Mouse (Mus musculus) heart, embryonic 16.5 days (tissue): ENCODE data around the gene Kctd17. TPM values are rescaled to one million over a fixed set of nuclear protein-coding genes. Genes with fewer than 3 reads are reported as not detected.

ENCODE experiments used
- ATAC-seq: fragments of 200-750 bp; cut with Nextera tagmentation; replicated peaks from 2 replicates; pipeline ENCODE4 v1.8.0; 2017; ENCODE audit warnings: moderate number of reproducible peaks; ENCODE audit not compliant: insufficient read depth, low FRiP score; ENCODE audit errors: extremely low read depth
- H3K27ac ChIP-seq: fragments of 300-500 bp; sonication (generic); 2 replicates; pipeline ENCODE4 v1.5.1; 2014; ENCODE audit warnings: mild to moderate bottlenecking, low read length, control low read depth, moderate library complexity
- H3K27me3 ChIP-seq: fragments of 300-500 bp; sonication (generic); 2 replicates; pipeline ENCODE4 v1.6.1; 2014; ENCODE audit warnings: low read length, mixed read lengths; ENCODE audit not compliant: control insufficient read depth, insufficient read depth
- H3K36me3 ChIP-seq: fragments of 300-500 bp; sonication (generic); 2 replicates; pipeline ENCODE4 v1.6.1; 2014; ENCODE audit not compliant: control insufficient read depth, insufficient read depth
- H3K4me1 ChIP-seq: fragments of 300-500 bp; sonication (generic); 2 replicates; pipeline ENCODE4 v1.6.1; 2014; ENCODE audit warnings: low read length, mixed read lengths; ENCODE audit not compliant: control insufficient read depth, insufficient read depth
- H3K4me2 ChIP-seq: fragments of 300-500 bp; sonication (generic); 2 replicates; pipeline ENCODE4 v1.6.1; 2014; ENCODE audit warnings: low read depth, mild to moderate bottlenecking, control low read depth, low read length
- H3K4me3 ChIP-seq: fragments of 300-500 bp; sonication (generic); 2 replicates; pipeline ENCODE4 v1.5.1; 2014; ENCODE audit warnings: mild to moderate bottlenecking, control low read depth, low read length
- H3K9ac ChIP-seq: fragments of 300-500 bp; sonication (generic); 2 replicates; pipeline ENCODE4 v1.6.1; 2014; ENCODE audit warnings: low read length, control low read depth
- H3K9me3 ChIP-seq: fragments of 300-500 bp; sonication (generic); replicated peaks from 2 replicates; pipeline ENCODE4 v1.6.1; 2016; ENCODE audit warnings: low read length; ENCODE audit not compliant: control insufficient read depth
- WGBS: fragments of 180-500 bp; shearing (Covaris S2); extraction: QIAGEN DNeasy Blood & Tissue Kit; methylation state at CpG from one replicate; pipeline ENCODE4 v1.1.7; 2014; 5-methylcytosine and 5-hydroxymethylcytosine counted together
- polyA plus RNA-seq: library from polyadenylated mRNA; unstranded; fragments of >200 nt; fragmentation: Nextera tagmentation; extraction: Ambion mirVana; gene quantifications from 2 replicates; pipeline ENCODE4 v1.2.1, GENCODE M21; 2015

The Kctd17 gene
- polyA plus RNA-seq, 1 experiment from 2014 or later = 18.9 TPM

GRCm38 (mm10) chr15:78468379-78468937, 40.1 kb downstream of the Kctd17 start, which contains the start of gene Tmprss6:
Gene Tmprss6 (minus strand): TSS chr15:78468634.
- no peak within 1 kb of the TSS for H3K9ac ChIP-seq
- H3K4me2 ChIP-seq = no peak within 1 kb of the TSS
- no peak within 1 kb of the TSS for H3K4me3 ChIP-seq
- H3K27me3 ChIP-seq = peaks cover 2% of the 10 kb centered on the region; the same call in 1 of the 2 replicates
- peaks cover 13% of the 10 kb centered on the region for H3K4me1 ChIP-seq
- no peak for ATAC-seq
- H3K27ac ChIP-seq = no peak within 1 kb of the TSS
- H3K9me3 ChIP-seq = no peaks in the 10 kb centered on the region
- H3K36me3 ChIP-seq = no peaks in the 10 kb centered on the region
- WGBS = 81% methylated on average over 7 of the region's 7 CpGs

DNA sequence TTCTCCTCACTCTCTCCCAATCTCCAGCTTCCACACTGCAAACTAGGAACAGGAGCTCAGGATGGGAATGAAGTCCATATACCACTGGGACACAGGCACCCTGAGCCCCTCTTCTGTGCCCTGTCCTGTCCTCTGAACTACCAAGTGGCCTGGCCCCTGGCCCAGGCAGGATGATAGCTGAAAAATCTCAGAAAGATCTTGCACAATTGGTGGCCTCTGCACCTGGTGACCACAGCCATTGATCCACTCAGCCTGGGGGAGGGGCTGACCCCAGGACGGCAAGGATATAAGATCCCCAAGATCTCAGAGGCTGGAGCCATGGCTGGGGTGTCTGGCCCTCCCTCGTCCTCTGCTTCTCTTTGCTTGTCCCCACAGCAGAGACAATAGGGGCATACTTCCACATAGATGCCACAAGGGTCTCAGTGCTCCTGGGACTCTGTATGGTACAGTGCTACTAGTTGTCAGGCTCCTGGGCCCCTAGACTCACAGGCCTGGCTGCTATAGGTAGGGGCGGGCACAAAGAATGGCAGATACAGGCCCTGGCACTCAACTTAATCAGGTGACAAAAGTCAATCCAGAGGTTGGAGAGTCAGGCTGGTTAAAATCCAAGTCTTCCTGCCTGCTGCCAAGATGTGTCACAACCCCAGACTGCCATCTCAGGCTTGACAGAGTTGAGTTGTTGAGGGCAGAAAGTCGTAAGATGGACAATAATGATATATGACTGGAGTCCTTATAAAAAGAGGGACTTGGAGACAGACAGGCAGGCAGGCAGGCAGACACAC, 42.3 kb downstream of the Kctd17 start:
- no peak overlapping the region for H3K4me2 ChIP-seq
- H3K27me3 ChIP-seq = no peaks in the 10 kb centered on the region
- H3K9me3 ChIP-seq = no peaks in the 10 kb centered on the region
- no peak overlapping the region for H3K4me3 ChIP-seq
- H3K9ac ChIP-seq = no peak overlapping the region
- WGBS = 59% methylated on average over 4 of the region's 4 CpGs
- no peaks in the 10 kb centered on the region for H3K36me3 ChIP-seq
- ATAC-seq = no peak
- H3K4me1 ChIP-seq = peaks cover 13% of the 10 kb centered on the region
- no peak overlapping the region for H3K27ac ChIP-seq

- no peaks in the 10 kb centered on the region for H3K36me3 ChIP-seq
Measured at GRCm38 (mm10) chr15:78471902-78472301, 43.5 kb downstream of the Kctd17 start.

DNA sequence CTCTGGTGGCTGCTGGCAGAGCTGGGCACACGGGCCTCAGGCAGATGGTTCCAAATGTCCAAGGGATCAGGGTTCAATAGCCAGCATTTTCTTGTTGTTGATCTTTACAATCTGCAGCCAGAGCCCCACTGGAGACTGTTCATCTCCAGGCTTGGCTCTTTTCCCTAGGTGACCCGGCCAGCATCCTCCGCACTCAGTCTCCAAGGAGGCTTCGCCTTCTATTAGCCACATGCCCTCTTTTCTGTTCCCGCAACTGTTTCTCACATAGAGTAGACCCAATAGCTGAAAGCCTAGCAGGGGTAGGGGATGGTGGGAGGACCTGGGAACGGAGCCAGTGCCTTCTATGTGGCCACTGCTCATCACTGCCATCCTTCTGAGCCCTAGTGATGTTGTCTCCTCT, 45.1 kb downstream of the Kctd17 start:
- Histone ChIP-seq H3K4me3 (no peak overlapping the region), H3K36me3 (no peaks in the 10 kb centered on the region), H3K27ac (no peak overlapping the region), H3K9ac (no peak overlapping the region), H3K27me3 (no peaks in the 10 kb centered on the region), H3K4me2 (no peak overlapping the region), H3K4me1 (peaks cover 16% of the 10 kb centered on the region), H3K9me3 (no peaks in the 10 kb centered on the region)
- WGBS = 75% methylated on average over 6 of the region's 6 CpGs
- no peak for ATAC-seq

More at GRCm38 (mm10) chr15:78471902-78472301, 43.5 kb downstream of the Kctd17 start:
- 28% methylated on average over 7 of the region's 7 CpGs for WGBS
- Histone ChIP-seq H3K4me2 (no peak overlapping the region), H3K27me3 (no peaks in the 10 kb centered on the region), H3K4me1 (peaks cover 16% of the 10 kb centered on the region), H3K9me3 (no peaks in the 10 kb centered on the region), H3K27ac (no peak overlapping the region), H3K9ac (no peak overlapping the region), H3K4me3 (no peak overlapping the region)
- ATAC-seq = no peak

- Histone ChIP-seq H3K27ac (no peak overlapping the region), H3K9ac (no peak overlapping the region), H3K4me3 (no peak overlapping the region), H3K9me3 (no peaks in the 10 kb centered on the region), H3K4me2 (no peak overlapping the region), H3K27me3 (no peaks in the 10 kb centered on the region), H3K36me3 (no peaks in the 10 kb centered on the region), H3K4me1 (peaks cover 12% of the 10 kb centered on the region)
- ATAC-seq = no peak; the same call in 1 of the 2 replicates
- 43% methylated on average over 3 of the region's 3 CpGs for WGBS
Measured at GRCm38 (mm10) chr15:78475604-78476031, 47.3 kb downstream of the Kctd17 start.

GRCm38 (mm10) chr15:78476878-78477277, 48.5 kb downstream of the Kctd17 start:
- H3K4me1 ChIP-seq = peaks cover 6% of the 10 kb centered on the region

GRCm38 (mm10) chr15:78478073-78478472, 49.7 kb downstream of the Kctd17 start:
- Histone ChIP-seq H3K4me3 (no peak overlapping the region), H3K36me3 (no peaks in the 10 kb centered on the region), H3K9me3 (no peaks in the 10 kb centered on the region), H3K4me1 (peaks cover 3% of the 10 kb centered on the region), H3K4me2 (no peak overlapping the region), H3K27ac (no peak overlapping the region), H3K9ac (no peak overlapping the region), H3K27me3 (no peaks in the 10 kb centered on the region)
- 87% methylated on average over 4 of the region's 4 CpGs for WGBS
- no peak for ATAC-seq

More at GRCm38 (mm10) chr15:78476878-78477277, 48.5 kb downstream of the Kctd17 start:
- WGBS = 92% methylated on average over 1 of the region's 1 CpGs
- Histone ChIP-seq H3K4me2 (no peak overlapping the region), H3K4me3 (no peak overlapping the region), H3K27ac (no peak overlapping the region), H3K36me3 (no peaks in the 10 kb centered on the region), H3K9ac (no peak overlapping the region), H3K9me3 (no peaks in the 10 kb centered on the region), H3K27me3 (no peaks in the 10 kb centered on the region)
- no peak for ATAC-seq

GRCm38 (mm10) chr15:78479470-78479869, 51.1 kb downstream of the Kctd17 start:
- peaks cover 3% of the 10 kb centered on the region for H3K4me1 ChIP-seq
- 76% methylated on average over 5 of the region's 5 CpGs for WGBS
- H3K27ac ChIP-seq = no peak overlapping the region
- H3K9me3 ChIP-seq = no peaks in the 10 kb centered on the region
- H3K27me3 ChIP-seq = no peaks in the 10 kb centered on the region
- H3K9ac ChIP-seq = no peak overlapping the region
- ATAC-seq = no peak
- H3K4me3 ChIP-seq = no peak overlapping the region
- H3K4me2 ChIP-seq = no peak overlapping the region
- H3K36me3 ChIP-seq = no peaks in the 10 kb centered on the region

GRCm38 (mm10) chr15:78480111-78480510, 51.7 kb downstream of the Kctd17 start:
- 73% methylated on average over 7 of the region's 7 CpGs for WGBS
- no peaks in the 10 kb centered on the region for H3K27me3 ChIP-seq
- H3K9ac ChIP-seq = no peak overlapping the region
- peaks cover 3% of the 10 kb centered on the region for H3K4me1 ChIP-seq
- no peaks in the 10 kb centered on the region for H3K36me3 ChIP-seq
- no peak overlapping the region for H3K4me3 ChIP-seq
- H3K4me2 ChIP-seq = no peak overlapping the region
- no peaks in the 10 kb centered on the region for H3K9me3 ChIP-seq
- ATAC-seq = no peak
- H3K27ac ChIP-seq = no peak overlapping the region
